Mouse (Mus musculus) MEL (cell line): ENCODE results near the gene G430095P16Rik.

Source experiments
- CTCF ChIP-seq, 3 experiments: IDR thresholded peaks in 2 of 3; conservative IDR thresholded peaks in 1 of 3; 2 replicates each; pipeline ENCODE4 v1.5.1; 2011 to 2012; ENCODE audit warnings: low read length in 3 of 3, low read depth in 2 of 3, mild to moderate bottlenecking in 2 of 3, improper control_type of control experiment in 1 of 3, inconsistent platforms in 1 of 3, mixed read lengths in 1 of 3, moderate library complexity in 1 of 3; ENCODE audit not compliant: control insufficient read depth in 1 of 3, insufficient read depth in 1 of 3, poor library complexity in 1 of 3, severe bottlenecking in 1 of 3
- EP300 ChIP-seq, 2 experiments: IDR thresholded peaks; 2 replicates each; pipeline ENCODE4 v1.6.1; 2011; ENCODE audit warnings: improper control_type of control experiment in 2 of 2, low read length in 2 of 2, low read depth in 1 of 2, mild to moderate bottlenecking in 1 of 2
- HCFC1 ChIP-seq: IDR thresholded peaks from 2 replicates; pipeline ENCODE4 v1.6.1; 2012; ENCODE audit warnings: low read depth, mild to moderate bottlenecking, inconsistent platforms, low read length, improper control_type of control experiment, moderate library complexity
- NELFE ChIP-seq: IDR thresholded peaks from 2 replicates; pipeline ENCODE4 v1.6.1; 2011; ENCODE audit warnings: low read depth, low read length, improper control_type of control experiment
- POLR2A ChIP-seq, 2 experiments: IDR thresholded peaks; 2 replicates each; pipeline ENCODE4 v1.6.1; 2011 to 2012; ENCODE audit warnings: low read length in 2 of 2, mild to moderate bottlenecking in 2 of 2, control low read depth in 1 of 2, improper control_type of control experiment in 1 of 2, low read depth in 1 of 2, moderate library complexity in 1 of 2; ENCODE audit not compliant: control insufficient read depth in 1 of 2, insufficient read depth in 1 of 2, poor library complexity in 1 of 2
- USF1 ChIP-seq: IDR thresholded peaks from 2 replicates; pipeline ENCODE4 v1.6.1; 2014; ENCODE audit warnings: low read depth, mild to moderate bottlenecking, inconsistent platforms, low read length, improper control_type of control experiment, moderate library complexity

DNA sequence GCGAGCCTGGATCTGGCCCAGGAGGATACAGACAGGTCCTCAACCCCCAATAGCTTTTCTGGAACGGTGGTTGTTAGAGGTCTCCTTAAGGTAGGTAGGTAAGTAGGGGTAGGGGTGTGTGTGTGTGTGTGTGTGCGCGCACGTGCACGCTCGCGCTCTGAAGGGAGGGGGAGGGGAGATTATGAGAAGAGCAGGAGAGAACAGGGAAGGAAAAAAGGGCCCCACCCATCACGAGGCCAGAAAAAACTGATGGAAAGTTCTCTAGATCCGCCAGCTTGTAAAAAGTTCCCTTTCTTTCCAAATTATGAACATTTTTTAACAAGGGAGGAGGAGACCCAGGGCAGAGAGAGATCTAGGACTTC, 20.2 kb downstream of the G430095P16Rik start:
- no peak for TF ChIP-seq CTCF (IDR thresholded peaks at IDR 0.05 in 2 of 3, conservative IDR thresholded peaks at IDR 0.05 in 1 of 3; ENCODE audit: control insufficient read depth in 1 of 3, insufficient read depth in 1 of 3, low read depth in 2 of 3, low read length in 3 of 3, poor library complexity in 1 of 3, severe bottlenecking in 1 of 3)
- TF ChIP-seq POLR2A (IDR thresholded peaks at IDR 0.05; ENCODE audit: control insufficient read depth in 1 of 2, insufficient read depth in 1 of 2, low read depth in 1 of 2, low read length in 2 of 2, poor library complexity in 1 of 2) = no peak
- no peak for TF ChIP-seq EP300 (IDR thresholded peaks at IDR 0.05; ENCODE audit: low read depth in 1 of 2, low read length in 2 of 2)
- no peak for TF ChIP-seq USF1
- TF ChIP-seq NELFE = no peak
- TF ChIP-seq HCFC1 = no peak
